17 mouse cellular contexts compared by ENCODE assay signal in the genomic region with DNA sequence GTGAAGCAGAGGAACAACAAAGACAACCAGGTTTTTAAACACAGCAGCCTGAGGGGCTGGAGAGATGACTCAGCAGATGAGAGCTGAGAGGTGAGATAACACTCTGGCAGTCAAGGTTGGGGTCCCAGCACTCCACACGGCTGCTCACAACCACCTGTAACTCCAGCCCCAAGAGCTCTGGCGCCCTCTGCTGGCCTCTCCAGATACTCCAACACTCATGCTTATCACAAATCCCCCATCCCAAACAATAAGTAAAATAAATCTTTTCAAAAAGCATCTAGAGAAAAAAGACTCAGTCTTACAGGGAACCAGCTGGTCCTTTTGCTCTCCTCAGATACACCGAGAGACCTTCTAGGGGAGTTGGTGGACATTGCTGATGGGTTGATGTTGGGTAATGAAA. TPM values are rescaled to one million over a fixed set of nuclear protein-coding genes. Genes with fewer than 3 reads are reported as not detected.
A peak's percentile ranks its signal among the peaks of the same experiment; 100 is the strongest.
DNase-seq lines count a peak whose midpoint lies in the region; ATAC-seq and TF ChIP-seq lines count a peak whose summit lies in the region.
"Had no signal": no experiment of that assay in that cellular context is flagged by ENCODE, and none has a peak within 500 bp of the region (broad histone marks: within the 10 kb centered on the region; RNA-seq: fewer than 3 reads in every experiment).

No protein-coding gene starts in this region.

- no peak overlapping the region for H3K4me3 ChIP-seq in liver, adult 2 months (ENCODE audit: insufficient read depth, low read depth, low read length)
- no peak overlapping the region for H3K4me3 ChIP-seq in liver, embryonic 12.5 days
- H3K4me3 ChIP-seq: forebrain, embryonic 15.5 days; liver, embryonic 13.5 days had no signal

- no peak overlapping the region for H3K27ac ChIP-seq in liver, adult 2 months (replicated peaks; ENCODE audit: insufficient read depth, low read depth, low read length)
- no peak overlapping the region for H3K27ac ChIP-seq in liver, embryonic 12.5 days
- H3K27ac ChIP-seq: forebrain, embryonic 15.5 days; liver, embryonic 13.5 days had no signal

- 0 out of 2 replicates have a peak, but pooled peaks cover 3% of the 10 kb centered on the region for H3K9me3 ChIP-seq in liver, embryonic 12.5 days (replicated peaks)
- H3K9me3 ChIP-seq: forebrain, embryonic 15.5 days; liver, embryonic 13.5 days had no signal

- no peaks in the 10 kb centered on the region for H3K79me2 ChIP-seq in liver, adult 2 months (ENCODE audit: control insufficient read depth, insufficient read depth, low read length)

- H3K4me2 ChIP-seq in liver, embryonic 12.5 days = no peak overlapping the region
- H3K4me2 ChIP-seq: forebrain, embryonic 15.5 days; heart, embryonic 11.5 days; liver, embryonic 13.5 days had no signal

- 90% methylated on average over 3 of the region's 3 CpGs for WGBS in liver, adult 2 months
- WGBS in liver, embryonic 12.5 days (ENCODE audit: insufficient replicate concordance) = 66% methylated on average over 3 of the region's 3 CpGs

- TF ChIP-seq CTCF in liver, adult 2 months (IDR thresholded peaks at IDR 0.05; ENCODE audit: low read depth, low read length) = peak; percentile 49

- peak; percentile 12 for DNase-seq in CD4-positive, CD25-positive, alpha-beta regulatory T cell, adult 2 months (ENCODE audit: low read depth, low spot score)
- DNase-seq in liver, adult 2 months (ENCODE audit: extremely low read depth, low read depth, low spot score) = no peak
- peak; percentile 34 for DNase-seq in thymus, postnatal 4 days
- DNase-seq in thymus, adult 18-20 months = no peak
- no peak for DNase-seq in urinary bladder, postnatal 10 days (ENCODE audit: low spot score)
- no peak for DNase-seq in right cerebral cortex, adult 18-20 months
- DNase-seq: cerebellum, adult 11 months; gastrocnemius, postnatal 10 days; heart, postnatal 4 days; liver, embryonic 13.5 days; retina, postnatal 1 day had no signal

- H3K4me1 ChIP-seq in liver, adult 2 months (ENCODE audit: control insufficient read depth, insufficient read depth, low read length) = peaks cover 21% of the 10 kb centered on the region
- peaks cover 6% of the 10 kb centered on the region for H3K4me1 ChIP-seq in liver, embryonic 12.5 days

- no peak for TF ChIP-seq POLR2A in liver, adult 2 months (IDR thresholded peaks at IDR 0.05; ENCODE audit: extremely low read depth, insufficient read depth, low read length)

- H3K9ac ChIP-seq in liver, adult 2 months (ENCODE audit: low read depth, low read length) = no peak overlapping the region
- no peak overlapping the region for H3K9ac ChIP-seq in liver, embryonic 12.5 days
- H3K9ac ChIP-seq: forebrain, embryonic 15.5 days; liver, embryonic 13.5 days had no signal

- H3K36me3 ChIP-seq in liver, adult 2 months (ENCODE audit: control insufficient read depth, insufficient read depth, low read length) = no peaks in the 10 kb centered on the region
- no peaks in the 10 kb centered on the region for H3K36me3 ChIP-seq in liver, embryonic 12.5 days
- H3K36me3 ChIP-seq: forebrain, embryonic 15.5 days had no signal

- H3K27me3 ChIP-seq in liver, adult 2 months (ENCODE audit: control insufficient read depth, insufficient read depth, low read length) = no peaks in the 10 kb centered on the region; the same call in 1 of the 2 replicates
- H3K27me3 ChIP-seq in liver, embryonic 12.5 days (replicated peaks) = no peaks in the 10 kb centered on the region
- H3K27me3 ChIP-seq: forebrain, embryonic 15.5 days; liver, embryonic 13.5 days had no signal

- ATAC-seq in CD4-positive, CD25-positive, alpha-beta regulatory T cell, adult 4 months = no peak
- ATAC-seq in liver, embryonic 12.5 days = no peak
- ATAC-seq: forebrain, embryonic 15.5 days had no signal

RNA-seq across cellular contexts. Expression of a gene that starts 52.7 kb away (rescaled TPM):
- not detected for polyA plus RNA-seq in CD4-positive, CD25-positive, alpha-beta regulatory T cell, adult 4 months (2017; shearing (Covaris generic))
- 0.13 and 0.28 TPM in 2 replicates for total RNA-seq in liver, adult 2 months (2014; rRNA removed)
- 0.09 and 0.17 TPM in 2 replicates for polyA plus RNA-seq in liver, adult 2 months (2012; rRNA removed)
- polyA plus RNA-seq in liver, embryonic 12.5 days (2016; fragmentation: Nextera tagmentation; extraction: Ambion mirVana) = 0.04 TPM in 2 replicates
- total RNA-seq: common myeloid progenitor, adult 5-6 weeks; monocyte, adult 5-6 weeks had no signal

Comparison
In these comparisons a context has a peak if more than half of its experiments do, and no peak if none do; other contexts are left out.
1. DNase-seq: peak in CD4-positive, CD25-positive, alpha-beta regulatory T cell, adult 2 months (single experiment) and thymus, postnatal 4 days (single experiment); none in liver, adult 2 months (single experiment), thymus, adult 18-20 months (0 of 2), urinary bladder, postnatal 10 days (single experiment) and right cerebral cortex, adult 18-20 months (single experiment).